Mouse (Mus musculus): ENCODE results near the gene Cdk14. TPM values are rescaled to one million over a fixed set of nuclear protein-coding genes. Genes with fewer than 3 reads are reported as not detected.

Gene Cdk14
- polyA plus RNA-seq, 1 experiment from 2014 or later: 25.5 TPM

DNA sequence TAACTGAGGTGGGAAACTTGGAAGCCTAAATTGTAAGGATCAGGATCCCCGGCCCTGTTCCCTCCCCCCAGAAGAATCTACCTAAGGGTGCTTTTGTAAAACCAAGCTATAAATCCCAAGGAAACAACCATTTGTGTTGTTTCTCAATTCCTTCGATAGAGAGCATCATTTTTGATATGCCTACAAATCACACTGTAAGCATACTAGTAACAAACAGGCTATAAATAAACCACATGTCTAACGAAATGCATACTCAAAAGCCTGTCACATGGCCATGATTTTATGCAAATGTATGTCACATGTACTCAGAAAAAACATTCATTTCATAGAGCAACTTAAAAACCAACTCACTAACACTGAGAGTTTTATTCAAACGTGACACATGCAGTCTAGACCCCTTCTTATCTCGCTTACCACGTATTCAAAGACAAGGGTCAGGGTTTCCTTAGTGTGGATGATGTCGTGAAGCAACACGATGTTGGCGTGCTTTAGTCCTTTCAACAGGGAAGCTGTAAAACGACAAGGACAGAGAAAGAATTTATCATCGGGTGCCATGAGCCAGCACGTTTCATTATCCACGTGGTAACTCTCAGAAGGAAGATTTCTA, 285.1 kb downstream of the Cdk14 start:
- Histone ChIP-seq H3K9me3 (ENCODE audit: control insufficient read depth, low read length) (no peaks in the 10 kb centered on the region), H3K4me3 (ENCODE audit: low read depth, low read length) (no peak overlapping the region), H3K9ac (ENCODE audit: low read length) (no peak overlapping the region), H3K4me1 (ENCODE audit: control insufficient read depth, insufficient read depth, low read length) (no peaks in the 10 kb centered on the region), H3K27me3 (ENCODE audit: control insufficient read depth, insufficient read depth, low read length) (no peaks in the 10 kb centered on the region), H3K36me3 (ENCODE audit: control insufficient read depth, insufficient read depth, low read length) (no peaks in the 10 kb centered on the region), H3K4me2 (no peak overlapping the region), H3K27ac (ENCODE audit: low read depth, low read length) (no peak overlapping the region)
- ATAC-seq (ENCODE audit: low FRiP score) (no peak), DNase-seq (ENCODE audit: low spot score, missing footprints) (peak; percentile 79)
- 90% methylated on average over 13 of the region's 13 CpGs for WGBS

GRCm38 (mm10) chr5:5134143-5134904, 285.8 kb downstream of the Cdk14 start:
- DNase-seq (ENCODE audit: low spot score, missing footprints) (peak; percentile 12), ATAC-seq (ENCODE audit: low FRiP score) (no peak)
- H3K27me3 ChIP-seq (ENCODE audit: control insufficient read depth, insufficient read depth, low read length): no peaks in the 10 kb centered on the region
- H3K36me3 ChIP-seq (ENCODE audit: control insufficient read depth, insufficient read depth, low read length): no peaks in the 10 kb centered on the region
- H3K27ac ChIP-seq (ENCODE audit: low read depth, low read length): no peak overlapping the region
- 89% methylated on average over 6 of the region's 6 CpGs for WGBS
- H3K4me1 ChIP-seq (ENCODE audit: control insufficient read depth, insufficient read depth, low read length): no peaks in the 10 kb centered on the region
- H3K4me3 ChIP-seq (ENCODE audit: low read depth, low read length): no peak overlapping the region
- H3K4me2 ChIP-seq: no peak overlapping the region
- no peak overlapping the region for H3K9ac ChIP-seq (ENCODE audit: low read length)
- no peaks in the 10 kb centered on the region for H3K9me3 ChIP-seq (ENCODE audit: control insufficient read depth, low read length)

GRCm38 (mm10) chr5:5128852-5129251, 291.3 kb downstream of the Cdk14 start:
- Histone ChIP-seq H3K9ac (ENCODE audit: low read length) (no peak overlapping the region), H3K4me2 (no peak overlapping the region), H3K4me3 (ENCODE audit: low read depth, low read length) (no peak overlapping the region), H3K9me3 (ENCODE audit: control insufficient read depth, low read length) (no peaks in the 10 kb centered on the region), H3K4me1 (ENCODE audit: control insufficient read depth, insufficient read depth, low read length) (no peaks in the 10 kb centered on the region), H3K36me3 (ENCODE audit: control insufficient read depth, insufficient read depth, low read length) (no peaks in the 10 kb centered on the region), H3K27ac (ENCODE audit: low read depth, low read length) (no peak overlapping the region), H3K27me3 (ENCODE audit: control insufficient read depth, insufficient read depth, low read length) (no peaks in the 10 kb centered on the region)
- ATAC-seq (ENCODE audit: low FRiP score) (no peak), DNase-seq (ENCODE audit: low spot score, missing footprints) (no peak)
- 80% methylated on average over 1 of the region's 1 CpGs for WGBS

- Histone ChIP-seq H3K4me3 (ENCODE audit: low read depth, low read length) (no peak overlapping the region), H3K36me3 (ENCODE audit: control insufficient read depth, insufficient read depth, low read length) (no peaks in the 10 kb centered on the region), H3K9ac (ENCODE audit: low read length) (no peak overlapping the region), H3K27ac (ENCODE audit: low read depth, low read length) (no peak overlapping the region), H3K27me3 (ENCODE audit: control insufficient read depth, insufficient read depth, low read length) (no peaks in the 10 kb centered on the region), H3K4me2 (no peak overlapping the region), H3K4me1 (ENCODE audit: control insufficient read depth, insufficient read depth, low read length) (no peaks in the 10 kb centered on the region), H3K9me3 (ENCODE audit: control insufficient read depth, low read length) (no peaks in the 10 kb centered on the region)
- WGBS: 86% methylated on average over 4 of the region's 4 CpGs
- no peak for ATAC-seq (ENCODE audit: low FRiP score)
- DNase-seq (ENCODE audit: low spot score, missing footprints): peak; percentile 65
Measured at GRCm38 (mm10) chr5:5124645-5125044, 295.5 kb downstream of the Cdk14 start.

- ATAC-seq (ENCODE audit: low FRiP score): no peak
- DNase-seq (ENCODE audit: low spot score, missing footprints): no peak
- 85% methylated on average over 5 of the region's 5 CpGs for WGBS
Measured at GRCm38 (mm10) chr5:5116775-5117522, 303.2 kb downstream of the Cdk14 start.

GRCm38 (mm10) chr5:5115546-5115945, 304.6 kb downstream of the Cdk14 start:
- no peak overlapping the region for H3K9ac ChIP-seq (ENCODE audit: low read length)
- ATAC-seq (ENCODE audit: low FRiP score): no peak
- no peaks in the 10 kb centered on the region for H3K9me3 ChIP-seq (ENCODE audit: control insufficient read depth, low read length)
- H3K27ac ChIP-seq (ENCODE audit: low read depth, low read length): no peak overlapping the region
- H3K36me3 ChIP-seq (ENCODE audit: control insufficient read depth, insufficient read depth, low read length): no peaks in the 10 kb centered on the region
- no peak for DNase-seq (ENCODE audit: low spot score, missing footprints)
- H3K4me2 ChIP-seq: no peak overlapping the region
- 83% methylated on average over 1 of the region's 1 CpGs for WGBS
- 0 out of 2 replicates have a peak, but pooled peaks cover 4% of the 10 kb centered on the region for H3K4me1 ChIP-seq (ENCODE audit: control insufficient read depth, insufficient read depth, low read length)
- H3K4me3 ChIP-seq (ENCODE audit: low read depth, low read length): no peak overlapping the region
- no peaks in the 10 kb centered on the region for H3K27me3 ChIP-seq (ENCODE audit: control insufficient read depth, insufficient read depth, low read length)

More at GRCm38 (mm10) chr5:5116775-5117522, 303.2 kb downstream of the Cdk14 start:
- no peak overlapping the region for H3K9ac ChIP-seq (ENCODE audit: low read length)
- H3K4me1 ChIP-seq (ENCODE audit: control insufficient read depth, insufficient read depth, low read length): 0 out of 2 replicates have a peak, but pooled peaks cover 4% of the 10 kb centered on the region
- no peaks in the 10 kb centered on the region for H3K36me3 ChIP-seq (ENCODE audit: control insufficient read depth, insufficient read depth, low read length)
- no peak overlapping the region for H3K27ac ChIP-seq (ENCODE audit: low read depth, low read length)
- no peak overlapping the region for H3K4me2 ChIP-seq
- no peaks in the 10 kb centered on the region for H3K27me3 ChIP-seq (ENCODE audit: control insufficient read depth, insufficient read depth, low read length)
- no peak overlapping the region for H3K4me3 ChIP-seq (ENCODE audit: low read depth, low read length)
- H3K9me3 ChIP-seq (ENCODE audit: control insufficient read depth, low read length): no peaks in the 10 kb centered on the region

DNA sequence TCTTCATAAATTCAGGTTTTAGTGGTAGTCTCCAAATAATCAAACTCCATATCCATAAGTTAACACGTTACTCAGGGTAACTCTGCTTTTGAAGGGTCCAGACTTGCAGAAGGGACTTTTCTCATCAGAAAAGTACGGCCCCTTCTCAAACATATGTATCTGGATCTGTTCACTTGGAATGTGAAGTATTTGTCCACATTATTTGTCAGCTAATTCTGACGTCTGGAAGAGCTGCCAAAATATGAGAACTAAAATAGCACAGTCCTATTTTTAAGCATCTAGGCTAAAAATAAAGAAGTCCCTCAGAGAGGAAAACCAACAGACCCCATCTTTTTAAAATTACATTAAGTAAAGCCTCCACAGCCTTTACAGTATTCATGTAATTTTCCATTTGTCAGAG, 310.5 kb downstream of the Cdk14 start:
- H3K4me2 ChIP-seq: no peak overlapping the region
- H3K9ac ChIP-seq (ENCODE audit: low read length): no peak overlapping the region
- no peaks in the 10 kb centered on the region for H3K4me1 ChIP-seq (ENCODE audit: control insufficient read depth, insufficient read depth, low read length)
- no peak for ATAC-seq (ENCODE audit: low FRiP score)
- H3K36me3 ChIP-seq (ENCODE audit: control insufficient read depth, insufficient read depth, low read length): no peaks in the 10 kb centered on the region
- H3K9me3 ChIP-seq (ENCODE audit: control insufficient read depth, low read length): no peaks in the 10 kb centered on the region
- H3K4me3 ChIP-seq (ENCODE audit: low read depth, low read length): no peak overlapping the region
- H3K27ac ChIP-seq (ENCODE audit: low read depth, low read length): no peak overlapping the region
- no peaks in the 10 kb centered on the region for H3K27me3 ChIP-seq (ENCODE audit: control insufficient read depth, insufficient read depth, low read length)
- no peak for DNase-seq (ENCODE audit: low spot score, missing footprints)
- 82% methylated on average over 3 of the region's 3 CpGs for WGBS

DNA sequence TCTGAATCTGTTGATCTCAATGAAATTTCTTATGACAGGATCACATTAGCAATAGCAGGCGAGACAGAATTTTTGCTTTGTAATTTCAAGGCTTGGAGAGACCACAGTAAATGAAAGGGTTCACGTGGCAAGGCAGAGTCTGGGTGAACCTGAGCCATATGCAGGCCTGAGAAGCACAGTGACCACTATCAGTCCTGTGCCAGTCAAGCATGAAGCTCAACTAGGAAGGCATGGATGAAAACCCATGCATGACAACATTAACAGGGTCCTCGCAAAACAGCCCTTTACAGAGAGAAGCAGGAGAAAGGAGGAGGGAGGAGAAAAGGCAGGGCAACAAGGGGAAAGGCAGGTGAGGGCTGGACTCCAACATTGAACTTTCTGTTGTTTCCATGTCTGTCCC, 311.1 kb downstream of the Cdk14 start:
- no peaks in the 10 kb centered on the region for H3K36me3 ChIP-seq (ENCODE audit: control insufficient read depth, insufficient read depth, low read length)
- H3K9me3 ChIP-seq (ENCODE audit: control insufficient read depth, low read length): no peaks in the 10 kb centered on the region
- no peaks in the 10 kb centered on the region for H3K27me3 ChIP-seq (ENCODE audit: control insufficient read depth, insufficient read depth, low read length)
- no peak overlapping the region for H3K9ac ChIP-seq (ENCODE audit: low read length)
- ATAC-seq (ENCODE audit: low FRiP score) (no peak), DNase-seq (ENCODE audit: low spot score, missing footprints) (no peak)
- H3K4me2 ChIP-seq: no peak overlapping the region
- 84% methylated on average over 3 of the region's 3 CpGs for WGBS
- H3K4me1 ChIP-seq (ENCODE audit: control insufficient read depth, insufficient read depth, low read length): no peaks in the 10 kb centered on the region
- no peak overlapping the region for H3K4me3 ChIP-seq (ENCODE audit: low read depth, low read length)
- no peak overlapping the region for H3K27ac ChIP-seq (ENCODE audit: low read depth, low read length)
